Mouse (Mus musculus) lung, postnatal 0 days (tissue): Measurements from ENCODE around the gene Adamts13.

Source experiments
- CTCF ChIP-seq: IDR thresholded peaks from 2 replicates; pipeline ENCODE4 v1.5.1; 2016; ENCODE audit warnings: antibody characterized with exemption, mild to moderate bottlenecking
- EP300 ChIP-seq: IDR thresholded peaks from 2 replicates; pipeline ENCODE4 v1.6.1; 2016; ENCODE audit warnings: antibody characterized with exemption, mild to moderate bottlenecking, control low read depth

- TF ChIP-seq CTCF (no peak), EP300 (no peak)
Observed at GRCm38 (mm10) chr2:27027618-27028436, 54.6 kb downstream of the Adamts13 start, which contains the start of gene Slc2a6.
